Mouse (Mus musculus) forebrain, embryonic 14.5 days (tissue): ENCODE measurements around the gene Atl1. TPM values are rescaled to one million over a fixed set of nuclear protein-coding genes. Genes with fewer than 3 reads are reported as not detected.

Experiments
- ATAC-seq: fragments of 200-750 bp; cut with Nextera tagmentation; 2 replicates; pipeline ENCODE4 v1.8.0; 2017; ENCODE audit warnings: mild to moderate bottlenecking, moderate library complexity
- DNase-seq: peaks from one replicate; pipeline ENCODE4 v3.0.0-alpha.2; 2015; ENCODE audit warnings: low spot score
- H3K27ac ChIP-seq: fragments of 300-500 bp; sonication (generic); 2 replicates; pipeline ENCODE4 v1.5.1; 2014; ENCODE audit warnings: low read depth, mild to moderate bottlenecking, control low read depth, low read length, moderate library complexity
- H3K27me3 ChIP-seq: fragments of 300-500 bp; sonication (generic); replicated peaks from 2 replicates; pipeline ENCODE4 v1.6.1; 2014; ENCODE audit warnings: low read length, control low read depth, mixed read lengths; ENCODE audit not compliant: control insufficient read depth, insufficient read depth
- H3K36me3 ChIP-seq: fragments of 300-500 bp; sonication (generic); 2 replicates; pipeline ENCODE4 v1.6.1; 2014; ENCODE audit warnings: low read length, control low read depth; ENCODE audit not compliant: control insufficient read depth, insufficient read depth
- H3K4me1 ChIP-seq: fragments of 300-500 bp; sonication (generic); 2 replicates; pipeline ENCODE4 v1.6.1; 2014; ENCODE audit warnings: antibody characterized with exemption, low read length, control low read depth; ENCODE audit not compliant: control insufficient read depth, insufficient read depth
- H3K4me2 ChIP-seq: fragments of 300-500 bp; sonication (generic); 2 replicates; pipeline ENCODE4 v1.6.1; 2014; ENCODE audit warnings: mild to moderate bottlenecking, control low read depth, low read length
- H3K4me3 ChIP-seq: fragments of 300-500 bp; sonication (generic); 2 replicates; pipeline ENCODE4 v1.5.1; 2014; ENCODE audit warnings: low read depth, low read length, control low read depth
- H3K9ac ChIP-seq: fragments of 300-500 bp; sonication (generic); 2 replicates; pipeline ENCODE4 v1.6.1; 2014; ENCODE audit warnings: mild to moderate bottlenecking, low read length, control low read depth, moderate library complexity
- H3K9me3 ChIP-seq: fragments of 300-500 bp; sonication (generic); replicated peaks from 2 replicates; pipeline ENCODE4 v1.6.1; 2016; ENCODE audit warnings: low read length, control low read depth, mixed read lengths; ENCODE audit not compliant: control insufficient read depth
- WGBS: fragments of 180-500 bp; shearing (Covaris S2); extraction: QIAGEN DNeasy Blood & Tissue Kit; methylation state at CpG from one replicate; pipeline ENCODE4 v1.1.7; 2014; 5-methylcytosine and 5-hydroxymethylcytosine counted together
- polyA plus RNA-seq: library from polyadenylated mRNA; unstranded; fragments of >200 nt; fragmentation: Nextera tagmentation; extraction: Ambion mirVana; gene quantifications from 2 replicates; pipeline ENCODE4 v1.2.1, GENCODE M21; 2014

Gene Atl1
- polyA plus RNA-seq, 1 experiment from 2014 or later = 106 TPM

DNA sequence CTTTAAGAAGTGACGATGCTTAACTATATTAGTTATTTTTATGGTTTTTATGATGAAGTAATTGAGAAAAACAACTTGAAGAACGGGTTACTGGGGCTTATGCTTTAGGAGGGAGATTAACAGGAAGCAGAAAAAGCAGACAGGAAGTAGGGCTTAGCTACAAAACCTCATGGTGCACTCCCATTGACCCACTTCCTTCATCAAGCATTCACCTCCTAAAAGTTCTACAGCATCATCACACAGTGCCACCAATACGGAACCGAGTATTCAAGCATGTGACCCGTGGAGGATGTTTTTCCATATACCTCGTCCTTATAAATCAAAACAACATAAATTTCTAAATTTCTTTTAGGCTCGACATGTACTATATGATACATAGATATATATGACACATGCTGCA lies 20.3 kb downstream of the Atl1 start:
- Histone ChIP-seq H3K36me3 (no peaks in the 10 kb centered on the region), H3K9me3 (no peaks in the 10 kb centered on the region), H3K9ac (no peak overlapping the region), H3K4me2 (no peak overlapping the region), H3K4me3 (no peak overlapping the region), H3K27ac (no peak overlapping the region), H3K4me1 (peaks cover 7% of the 10 kb centered on the region; the same call in 1 of the 2 replicates), H3K27me3 (no peaks in the 10 kb centered on the region)
- 91% methylated on average over 7 of the region's 7 CpGs for WGBS
- ATAC-seq (no peak), DNase-seq (no peak)

DNA sequence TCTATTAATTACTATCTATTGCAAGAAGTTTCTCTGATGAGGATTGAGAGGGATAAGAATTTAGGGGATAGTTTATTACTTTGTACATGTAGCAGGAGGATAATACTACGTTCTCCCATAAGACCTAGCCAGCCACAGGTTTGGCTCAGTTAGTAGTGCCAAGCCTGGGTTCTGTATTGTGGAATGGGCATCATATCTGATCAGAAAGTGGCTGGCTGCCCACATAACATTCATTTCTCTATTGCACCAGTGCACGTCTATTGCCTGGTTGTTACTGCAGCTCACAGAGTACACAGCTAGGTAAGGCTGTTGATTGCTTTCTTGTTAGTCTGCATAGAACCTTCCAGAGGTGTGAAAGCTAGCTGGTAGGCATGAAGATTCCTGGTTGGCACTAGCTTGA lies 25.5 kb downstream of the Atl1 start:
- Histone ChIP-seq H3K27ac (no peak overlapping the region), H3K4me1 (no peaks in the 10 kb centered on the region), H3K4me3 (no peak overlapping the region), H3K9ac (no peak overlapping the region), H3K4me2 (no peak overlapping the region), H3K9me3 (no peaks in the 10 kb centered on the region), H3K27me3 (no peaks in the 10 kb centered on the region), H3K36me3 (no peaks in the 10 kb centered on the region)
- DNase-seq = no peak
- no peak for ATAC-seq
- 87% methylated on average over 2 of the region's 2 CpGs for WGBS

- ATAC-seq = no peak
- no peak for DNase-seq
- 92% methylated on average over 1 of the region's 1 CpGs for WGBS
- no peaks in the 10 kb centered on the region for H3K9me3 ChIP-seq
- H3K27me3 ChIP-seq = no peaks in the 10 kb centered on the region
- H3K4me1 ChIP-seq = no peaks in the 10 kb centered on the region
- H3K36me3 ChIP-seq = peaks cover 3% of the 10 kb centered on the region
- no peak overlapping the region for H3K9ac ChIP-seq
- no peak overlapping the region for H3K4me2 ChIP-seq
- H3K27ac ChIP-seq = no peak overlapping the region
- H3K4me3 ChIP-seq = no peak overlapping the region
Observed at GRCm38 (mm10) chr12:69922099-69922498, 29.7 kb downstream of the Atl1 start.

DNA sequence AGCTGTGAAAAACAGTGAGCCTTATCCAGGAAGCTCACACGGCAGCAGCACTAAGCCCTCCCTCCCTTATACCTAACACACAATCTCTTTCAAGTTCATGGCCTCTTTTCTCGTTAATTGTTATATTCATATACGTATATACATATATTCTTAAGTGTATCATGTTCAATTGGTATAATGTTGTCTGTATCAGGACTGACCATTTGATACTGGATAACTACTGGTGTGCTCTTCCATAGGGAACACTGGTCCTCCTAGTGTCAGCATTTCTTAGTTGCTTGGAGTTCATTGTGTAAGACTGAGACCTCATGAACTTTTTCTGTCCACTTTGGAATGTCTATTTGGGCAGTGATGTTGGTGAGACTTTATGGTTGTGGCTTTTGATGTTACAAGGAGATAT lies 30.7 kb downstream of the Atl1 start:
- Histone ChIP-seq H3K36me3 (peaks cover 8% of the 10 kb centered on the region), H3K4me3 (no peak overlapping the region), H3K9me3 (no peaks in the 10 kb centered on the region), H3K27me3 (no peaks in the 10 kb centered on the region), H3K9ac (no peak overlapping the region), H3K27ac (no peak overlapping the region), H3K4me2 (no peak overlapping the region), H3K4me1 (no peaks in the 10 kb centered on the region)
- DNase-seq = no peak
- WGBS = 88% methylated on average over 3 of the region's 3 CpGs
- no peak for ATAC-seq

- Histone ChIP-seq H3K4me3 (no peak overlapping the region), H3K9me3 (no peaks in the 10 kb centered on the region), H3K36me3 (peaks cover 8% of the 10 kb centered on the region), H3K9ac (no peak overlapping the region), H3K4me1 (no peaks in the 10 kb centered on the region), H3K4me2 (no peak overlapping the region), H3K27ac (no peak overlapping the region), H3K27me3 (no peaks in the 10 kb centered on the region)
- ATAC-seq (0 out of 2 replicates have a peak, but pooled peaks have one; percentile 12), DNase-seq (no peak)
- WGBS = 68% methylated on average over 3 of the region's 3 CpGs
Observed at GRCm38 (mm10) chr12:69923603-69924002, 31.2 kb downstream of the Atl1 start.

DNA sequence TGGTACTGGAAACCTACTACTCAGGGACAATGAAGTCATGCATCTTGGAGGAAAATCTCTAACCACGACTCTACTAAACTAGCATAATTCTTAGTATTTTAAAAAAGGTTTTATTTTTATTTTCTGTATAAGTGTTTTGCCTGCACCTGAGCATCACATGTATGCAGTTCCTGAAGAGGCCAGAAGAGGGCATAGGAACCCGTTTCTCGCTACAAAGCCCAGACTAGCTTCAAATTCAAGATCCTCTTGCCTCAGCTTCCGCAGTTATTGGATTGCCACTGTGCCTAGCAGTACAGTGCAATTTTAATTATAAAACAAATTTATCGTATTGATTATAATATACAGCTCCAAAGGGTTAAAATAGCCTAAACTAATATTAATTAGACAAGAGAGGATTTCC lies 31.6 kb downstream of the Atl1 start:
- WGBS = 9% methylated on average over 5 of the region's 5 CpGs
- Histone ChIP-seq H3K36me3 (peaks cover 9% of the 10 kb centered on the region), H3K27ac (no peak overlapping the region), H3K4me3 (no peak overlapping the region), H3K9ac (no peak overlapping the region), H3K27me3 (no peaks in the 10 kb centered on the region), H3K9me3 (no peaks in the 10 kb centered on the region), H3K4me1 (no peaks in the 10 kb centered on the region), H3K4me2 (no peak overlapping the region)
- peak; percentile 42; the same call in 1 of the 2 replicates for ATAC-seq
- DNase-seq = peak; percentile 72

- no peak overlapping the region for H3K9ac ChIP-seq
- H3K4me3 ChIP-seq = no peak overlapping the region
- H3K4me1 ChIP-seq = no peaks in the 10 kb centered on the region
- H3K27ac ChIP-seq = no peak overlapping the region
- H3K36me3 ChIP-seq = peaks cover 11% of the 10 kb centered on the region
- no peak overlapping the region for H3K4me2 ChIP-seq
- 63% methylated on average over 7 of the region's 7 CpGs for WGBS
- no peaks in the 10 kb centered on the region for H3K9me3 ChIP-seq
- H3K27me3 ChIP-seq = no peaks in the 10 kb centered on the region
- no peak for ATAC-seq
- no peak for DNase-seq
Observed at GRCm38 (mm10) chr12:69926716-69927115, 34.3 kb downstream of the Atl1 start.

- Histone ChIP-seq H3K27ac (no peak overlapping the region), H3K36me3 (peaks cover 52% of the 10 kb centered on the region), H3K9me3 (no peaks in the 10 kb centered on the region), H3K4me3 (no peak overlapping the region), H3K27me3 (no peaks in the 10 kb centered on the region), H3K9ac (no peak overlapping the region), H3K4me2 (no peak overlapping the region), H3K4me1 (no peaks in the 10 kb centered on the region)
- DNase-seq (no peak), ATAC-seq (no peak)
- 34% methylated on average over 5 of the region's 5 CpGs for WGBS
Observed at GRCm38 (mm10) chr12:69937731-69938130, 45.3 kb downstream of the Atl1 start.

DNA sequence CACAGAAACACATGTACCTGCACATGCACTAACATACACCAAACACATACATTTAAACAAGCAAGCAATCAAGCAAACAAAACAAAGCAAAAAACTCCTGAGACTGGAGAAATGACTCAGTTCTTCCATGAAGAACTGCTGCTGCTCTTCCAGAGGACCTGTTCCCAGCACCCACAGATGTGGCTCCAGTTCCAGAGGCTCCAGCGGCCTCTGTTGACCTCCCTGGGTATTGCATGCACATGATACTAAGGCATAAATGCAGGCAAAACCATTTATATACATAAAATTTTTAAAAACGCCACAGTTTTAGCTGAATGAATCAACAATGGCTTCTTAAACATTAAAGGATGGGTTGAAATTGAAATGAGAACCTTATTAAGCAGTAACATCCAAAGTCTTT lies 46.9 kb downstream of the Atl1 start:
- Histone ChIP-seq H3K4me2 (no peak overlapping the region), H3K4me1 (no peaks in the 10 kb centered on the region), H3K9ac (no peak overlapping the region), H3K27me3 (no peaks in the 10 kb centered on the region), H3K27ac (no peak overlapping the region), H3K9me3 (no peaks in the 10 kb centered on the region), H3K36me3 (peaks cover 46% of the 10 kb centered on the region), H3K4me3 (no peak overlapping the region)
- no peak for ATAC-seq
- 70% methylated on average over 2 of the region's 2 CpGs for WGBS
- no peak for DNase-seq
